Mouse (Mus musculus) embryonic fibroblast, embryonic 13.5 days (primary cell): Measurements from ENCODE around the gene Fggy.

Experiments used
- CTCF ChIP-seq: IDR thresholded peaks from 2 replicates; pipeline ENCODE4 v1.5.1; 2011; ENCODE audit warnings: mild to moderate bottlenecking, control low read depth, low read length, moderate library complexity, borderline replicate concordance; ENCODE audit not compliant: insufficient read depth
- POLR2A ChIP-seq: IDR thresholded peaks from 2 replicates; pipeline ENCODE4 v1.6.1; 2011; ENCODE audit warnings: low read depth, mild to moderate bottlenecking, control low read depth, low read length, moderate library complexity

DNA sequence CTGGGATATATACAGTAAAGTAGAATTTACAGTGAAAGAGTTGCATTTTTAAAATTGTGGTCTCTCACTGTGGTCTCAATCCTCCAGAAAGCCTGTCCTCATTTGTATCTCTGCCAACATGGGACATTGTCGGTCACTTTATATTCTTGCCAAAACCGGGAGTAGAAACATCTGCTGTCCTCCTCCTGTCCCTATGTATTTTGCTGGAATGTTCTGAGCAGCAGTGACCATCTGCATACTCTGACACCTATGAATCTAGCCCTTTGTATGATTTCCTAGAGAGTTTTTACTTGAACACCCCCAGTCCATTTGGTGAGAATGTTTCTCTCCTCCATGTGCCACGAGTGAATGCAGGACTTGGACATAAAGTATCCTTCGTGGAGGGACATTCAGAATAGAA is 318.6 kb downstream of the Fggy start:
- TF ChIP-seq CTCF = no peak
- no peak for TF ChIP-seq POLR2A
